Mouse (Mus musculus) heart, embryonic 16.5 days (tissue): ENCODE data around the gene Fndc3b. TPM values are rescaled to one million over a fixed set of nuclear protein-coding genes. Genes with fewer than 3 reads are reported as not detected.
"Not testable (repeated sequence)": the region's sequence is repeated elsewhere in the genome, so short reads cannot be mapped to it uniquely, and the experiment has no call there.

ENCODE experiments used
- ATAC-seq: fragments of 200-750 bp; cut with Nextera tagmentation; replicated peaks from 2 replicates; pipeline ENCODE4 v1.8.0; 2017; ENCODE audit warnings: moderate number of reproducible peaks; ENCODE audit not compliant: insufficient read depth, low FRiP score; ENCODE audit errors: extremely low read depth
- H3K27ac ChIP-seq: fragments of 300-500 bp; sonication (generic); 2 replicates; pipeline ENCODE4 v1.5.1; 2014; ENCODE audit warnings: mild to moderate bottlenecking, low read length, control low read depth, moderate library complexity
- H3K27me3 ChIP-seq: fragments of 300-500 bp; sonication (generic); 2 replicates; pipeline ENCODE4 v1.6.1; 2014; ENCODE audit warnings: low read length, mixed read lengths; ENCODE audit not compliant: control insufficient read depth, insufficient read depth
- H3K36me3 ChIP-seq: fragments of 300-500 bp; sonication (generic); 2 replicates; pipeline ENCODE4 v1.6.1; 2014; ENCODE audit not compliant: control insufficient read depth, insufficient read depth
- H3K4me1 ChIP-seq: fragments of 300-500 bp; sonication (generic); 2 replicates; pipeline ENCODE4 v1.6.1; 2014; ENCODE audit warnings: low read length, mixed read lengths; ENCODE audit not compliant: control insufficient read depth, insufficient read depth
- H3K4me2 ChIP-seq: fragments of 300-500 bp; sonication (generic); 2 replicates; pipeline ENCODE4 v1.6.1; 2014; ENCODE audit warnings: low read depth, mild to moderate bottlenecking, control low read depth, low read length
- H3K4me3 ChIP-seq: fragments of 300-500 bp; sonication (generic); 2 replicates; pipeline ENCODE4 v1.5.1; 2014; ENCODE audit warnings: mild to moderate bottlenecking, control low read depth, low read length
- H3K9ac ChIP-seq: fragments of 300-500 bp; sonication (generic); 2 replicates; pipeline ENCODE4 v1.6.1; 2014; ENCODE audit warnings: low read length, control low read depth
- H3K9me3 ChIP-seq: fragments of 300-500 bp; sonication (generic); replicated peaks from 2 replicates; pipeline ENCODE4 v1.6.1; 2016; ENCODE audit warnings: low read length; ENCODE audit not compliant: control insufficient read depth
- WGBS: fragments of 180-500 bp; shearing (Covaris S2); extraction: QIAGEN DNeasy Blood & Tissue Kit; methylation state at CpG from one replicate; pipeline ENCODE4 v1.1.7; 2014; 5-methylcytosine and 5-hydroxymethylcytosine counted together
- polyA plus RNA-seq: library from polyadenylated mRNA; unstranded; fragments of >200 nt; fragmentation: Nextera tagmentation; extraction: Ambion mirVana; gene quantifications from 2 replicates; pipeline ENCODE4 v1.2.1, GENCODE M21; 2015

Gene Fndc3b
- polyA plus RNA-seq, 1 experiment from 2014 or later: 21.7 TPM

DNA sequence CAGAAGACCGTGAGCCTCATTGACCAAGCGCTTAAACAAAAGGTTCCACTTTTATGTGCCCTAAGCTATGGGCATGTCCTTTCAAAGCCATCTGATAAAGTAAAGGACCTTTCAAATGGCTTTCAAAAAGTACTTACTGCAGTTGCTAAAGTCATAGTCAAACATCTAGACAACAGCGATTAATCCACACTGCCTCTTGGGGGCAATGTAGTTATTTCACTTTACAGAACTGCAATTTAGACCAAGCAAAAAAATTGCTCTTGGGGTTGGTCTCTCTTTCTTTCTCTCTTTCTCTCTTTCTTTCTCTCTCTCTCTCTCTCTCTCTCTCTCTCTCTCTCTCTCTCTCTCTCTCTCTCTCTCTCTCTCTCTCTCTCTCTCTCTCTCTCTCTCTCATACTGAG, 233.4 kb downstream of the Fndc3b start:
- H3K27me3 ChIP-seq, H3K27ac ChIP-seq, H3K9me3 ChIP-seq, ATAC-seq, H3K4me3 ChIP-seq, H3K4me2 ChIP-seq, H3K9ac ChIP-seq: not testable (repeated sequence)
- Histone ChIP-seq H3K4me1 (peaks cover 17% of the 10 kb centered on the region), H3K36me3 (peaks cover 19% of the 10 kb centered on the region)
- WGBS: 68% methylated on average over 3 of the region's 3 CpGs

DNA sequence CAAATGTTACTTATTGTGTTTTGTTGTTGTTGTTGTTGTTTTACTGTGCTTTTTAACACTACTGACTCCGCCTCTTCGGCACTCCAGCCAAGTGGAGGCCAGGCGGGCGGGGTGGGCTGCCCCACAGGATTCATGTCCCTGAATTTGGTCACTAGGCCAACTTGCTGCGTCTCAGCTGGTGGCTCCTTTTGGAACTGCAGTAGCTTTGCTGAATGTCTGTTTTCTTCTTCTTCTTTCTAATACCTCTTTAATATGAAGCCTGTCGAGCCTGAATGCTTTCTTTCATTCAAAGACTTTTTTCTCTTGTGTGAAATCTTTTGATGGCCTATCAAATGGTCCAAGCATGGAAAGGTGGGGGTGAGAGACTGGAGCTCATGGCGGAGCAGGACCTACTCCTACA, 235.2 kb downstream of the Fndc3b start:
- Histone ChIP-seq H3K4me1 (peaks cover 21% of the 10 kb centered on the region), H3K36me3 (peaks cover 19% of the 10 kb centered on the region), H3K9ac (no peak overlapping the region), H3K4me2 (no peak overlapping the region), H3K4me3 (no peak overlapping the region), H3K27me3 (no peaks in the 10 kb centered on the region), H3K27ac (no peak overlapping the region), H3K9me3 (0 out of 2 replicates have a peak, but pooled peaks cover 5% of the 10 kb centered on the region)
- WGBS: 87% methylated on average over 7 of the region's 7 CpGs
- ATAC-seq: no peak

DNA sequence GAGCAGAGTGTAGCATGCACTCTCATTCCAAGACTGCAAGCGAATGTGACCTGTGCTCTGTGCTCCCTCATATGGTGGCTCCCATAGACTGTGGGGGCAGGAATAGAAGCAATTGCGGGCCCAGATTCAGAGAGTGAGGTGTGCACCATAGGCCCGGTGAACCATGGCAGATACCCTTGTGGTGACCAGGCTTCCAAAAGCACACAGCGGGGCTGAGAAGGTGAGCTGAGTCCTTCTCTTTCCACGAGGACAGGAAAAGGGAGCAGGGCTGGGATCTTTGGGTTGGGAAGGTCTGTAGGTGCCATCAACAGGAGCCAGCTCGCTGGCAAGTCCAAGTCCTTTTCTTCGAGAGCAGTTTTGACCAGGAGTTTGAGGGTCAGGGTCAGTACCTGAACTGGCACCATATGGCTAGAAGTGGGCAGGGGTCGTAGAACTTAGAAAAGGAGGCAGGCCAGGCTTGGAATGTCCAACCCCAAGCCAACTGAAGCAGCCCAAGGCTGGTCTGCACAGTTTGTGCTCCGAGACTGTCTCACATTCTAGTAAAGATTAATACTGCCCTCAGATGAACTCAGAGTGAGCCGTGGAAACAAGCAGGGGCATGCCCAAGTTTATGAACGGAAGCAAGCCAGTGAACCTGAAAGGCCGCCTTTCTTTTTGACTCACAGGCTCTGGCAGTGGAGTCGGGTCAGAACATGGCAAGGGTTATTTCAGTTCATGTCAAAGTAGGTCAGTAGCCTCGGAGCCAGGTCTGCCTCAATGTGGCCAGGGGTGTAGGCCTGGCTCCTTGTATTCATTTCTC, 237.1 kb downstream of the Fndc3b start:
- peaks cover 12% of the 10 kb centered on the region for H3K4me1 ChIP-seq
- no peak for ATAC-seq
- 0 out of 2 replicates have a peak, but pooled peaks cover 5% of the 10 kb centered on the region for H3K9me3 ChIP-seq
- peaks cover 19% of the 10 kb centered on the region for H3K36me3 ChIP-seq
- H3K4me2 ChIP-seq: no peak overlapping the region
- no peaks in the 10 kb centered on the region for H3K27me3 ChIP-seq
- H3K27ac ChIP-seq: no peak overlapping the region
- H3K4me3 ChIP-seq: no peak overlapping the region
- WGBS: 92% methylated on average over 14 of the region's 14 CpGs
- no peak overlapping the region for H3K9ac ChIP-seq

DNA sequence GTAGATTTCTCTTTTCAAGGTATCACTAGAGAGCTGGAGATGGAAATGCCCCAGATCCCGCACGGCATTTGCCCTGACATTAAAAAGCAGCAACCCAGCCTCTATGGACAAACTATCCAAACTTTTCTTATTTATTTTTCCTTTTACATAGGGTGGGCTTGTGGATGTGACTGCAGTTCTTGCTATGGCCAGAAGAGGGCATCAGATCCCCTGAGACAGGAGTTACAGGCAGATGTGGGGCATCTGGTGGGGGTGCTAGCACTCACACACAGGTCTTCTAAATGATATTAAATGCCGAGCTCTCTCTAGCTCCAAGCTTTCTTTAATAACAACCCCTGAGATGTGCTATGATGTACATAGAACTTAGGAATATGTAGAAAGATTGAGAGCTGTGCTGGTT, 238.3 kb downstream of the Fndc3b start:
- no peak for ATAC-seq
- peaks cover 12% of the 10 kb centered on the region for H3K4me1 ChIP-seq
- 97% methylated on average over 3 of the region's 3 CpGs for WGBS
- no peak overlapping the region for H3K4me2 ChIP-seq
- no peak overlapping the region for H3K9ac ChIP-seq
- H3K27ac ChIP-seq: no peak overlapping the region
- 0 out of 2 replicates have a peak, but pooled peaks cover 5% of the 10 kb centered on the region for H3K9me3 ChIP-seq
- no peak overlapping the region for H3K4me3 ChIP-seq
- no peaks in the 10 kb centered on the region for H3K27me3 ChIP-seq
- H3K36me3 ChIP-seq: peaks cover 23% of the 10 kb centered on the region

DNA sequence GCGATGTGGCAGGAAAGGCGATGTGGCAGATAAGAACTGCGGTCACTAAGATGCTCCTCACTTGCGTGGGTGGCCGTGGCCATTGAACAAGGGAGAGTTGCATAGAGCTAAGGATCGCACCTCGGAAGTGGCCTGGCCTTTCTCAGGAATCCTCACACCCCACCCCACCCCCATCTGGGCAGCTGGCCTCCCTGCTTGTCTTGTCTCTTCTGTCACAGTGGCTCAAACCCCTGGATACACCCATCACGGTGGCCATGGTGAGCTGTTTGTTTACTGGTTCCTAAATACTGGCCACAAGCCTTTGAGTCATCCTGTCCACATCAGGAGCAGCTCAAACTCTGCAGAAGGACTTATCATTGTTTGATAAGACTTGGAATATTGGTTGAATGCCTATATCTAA, 240.3 kb downstream of the Fndc3b start:
- H3K27me3 ChIP-seq: no peaks in the 10 kb centered on the region
- WGBS: 52% methylated on average over 8 of the region's 8 CpGs
- ATAC-seq: no peak
- H3K36me3 ChIP-seq: peaks cover 23% of the 10 kb centered on the region
- no peak overlapping the region for H3K9ac ChIP-seq
- H3K4me2 ChIP-seq: no peak overlapping the region
- no peak overlapping the region for H3K4me3 ChIP-seq
- 0 out of 2 replicates have a peak, but pooled peaks cover 5% of the 10 kb centered on the region for H3K9me3 ChIP-seq
- no peak overlapping the region for H3K27ac ChIP-seq
- peaks cover 23% of the 10 kb centered on the region for H3K4me1 ChIP-seq

DNA sequence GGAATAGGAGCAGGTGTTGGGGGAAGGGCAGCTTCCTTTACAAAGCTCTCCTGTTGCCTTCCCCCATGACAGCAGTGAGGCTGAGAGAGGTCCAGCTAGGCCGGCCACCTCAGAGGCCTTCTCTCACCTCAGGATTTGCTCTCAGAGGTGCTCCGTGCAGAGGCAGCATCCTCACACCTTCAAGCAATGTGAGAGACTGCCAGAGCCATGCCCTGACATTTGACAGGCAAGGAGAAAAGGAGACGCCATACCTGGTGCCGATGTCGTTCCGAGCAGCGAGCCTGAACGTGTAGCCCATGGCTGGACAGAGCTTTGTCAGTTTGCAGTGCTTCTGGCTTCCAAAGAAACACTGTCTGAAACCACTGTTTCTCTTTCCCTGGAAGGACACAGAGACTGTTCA, 241.1 kb downstream of the Fndc3b start:
- 0 out of 2 replicates have a peak, but pooled peaks cover 5% of the 10 kb centered on the region for H3K9me3 ChIP-seq
- 81% methylated on average over 8 of the region's 8 CpGs for WGBS
- H3K4me2 ChIP-seq: no peak overlapping the region
- no peak for ATAC-seq
- H3K4me1 ChIP-seq: peaks cover 25% of the 10 kb centered on the region
- H3K4me3 ChIP-seq: no peak overlapping the region
- H3K36me3 ChIP-seq: peaks cover 23% of the 10 kb centered on the region
- H3K9ac ChIP-seq: no peak overlapping the region
- no peak overlapping the region for H3K27ac ChIP-seq
- H3K27me3 ChIP-seq: no peaks in the 10 kb centered on the region

DNA sequence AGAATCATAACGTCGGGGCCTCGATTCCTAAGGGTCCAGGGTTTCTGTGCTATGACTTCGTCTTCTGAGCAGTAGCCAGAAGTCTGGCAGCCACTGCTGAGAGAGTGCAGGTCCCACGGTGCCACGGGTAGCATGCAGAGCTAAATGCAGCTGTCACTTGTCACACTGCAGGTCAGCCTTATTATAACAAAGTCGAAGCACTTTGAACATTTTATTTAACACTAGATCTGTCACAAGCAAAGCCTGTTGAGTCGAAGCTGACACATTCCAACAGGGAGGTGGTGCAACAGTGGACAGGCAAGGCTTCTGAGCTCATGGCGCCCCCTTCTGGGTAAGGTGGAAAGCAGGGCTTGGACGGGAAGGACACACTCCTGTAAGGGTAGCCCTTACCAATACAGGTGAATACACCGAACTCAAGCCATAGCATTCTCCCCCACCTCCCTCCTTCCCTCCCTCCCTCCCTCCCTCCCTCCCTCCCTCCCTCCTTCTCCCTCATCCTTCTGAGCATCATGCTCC, 243.5 kb downstream of the Fndc3b start:
- H3K4me1 ChIP-seq: peaks cover 32% of the 10 kb centered on the region
- ATAC-seq: no peak
- no peak overlapping the region for H3K9ac ChIP-seq
- no peak overlapping the region for H3K4me3 ChIP-seq
- peak overlapping the region; percentile 84 for H3K27ac ChIP-seq
- peaks cover 7% of the 10 kb centered on the region; the same call in 1 of the 2 replicates for H3K36me3 ChIP-seq
- H3K9me3 ChIP-seq: no peaks in the 10 kb centered on the region
- no peaks in the 10 kb centered on the region for H3K27me3 ChIP-seq
- H3K4me2 ChIP-seq: no peak overlapping the region
- 58% methylated on average over 11 of the region's 11 CpGs for WGBS

DNA sequence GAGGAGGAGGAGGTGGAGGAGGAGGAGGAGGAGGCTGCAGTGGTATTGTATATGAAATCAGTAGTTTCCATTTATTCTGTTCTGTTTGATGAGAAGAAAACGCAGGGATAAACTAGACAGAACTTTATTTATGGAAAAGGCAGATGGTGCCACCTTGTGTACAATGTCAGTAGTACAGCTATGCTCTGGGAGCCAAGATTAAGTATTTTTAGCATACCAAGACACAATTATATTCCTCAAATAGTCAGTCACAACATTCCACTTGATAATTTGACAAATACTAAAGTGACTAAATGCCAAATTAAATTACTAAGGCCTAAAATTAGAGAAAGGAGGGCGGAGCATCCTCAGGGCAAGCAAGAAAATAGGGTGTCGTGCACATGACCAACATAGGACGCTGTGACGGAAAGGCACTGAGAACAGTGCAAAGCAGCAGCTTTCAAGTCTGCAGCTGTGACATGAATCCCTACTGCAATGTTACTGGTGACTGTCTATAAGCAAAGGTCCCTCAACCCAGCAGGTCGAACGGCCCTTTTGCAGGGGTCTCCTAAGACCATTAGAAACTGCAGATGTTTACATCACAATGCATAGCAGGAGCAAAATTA, 244.7 kb downstream of the Fndc3b start:
- no peaks in the 10 kb centered on the region for H3K27me3 ChIP-seq
- no peaks in the 10 kb centered on the region for H3K9me3 ChIP-seq
- no peak overlapping the region for H3K4me2 ChIP-seq
- H3K4me1 ChIP-seq: peaks cover 40% of the 10 kb centered on the region
- peaks cover 12% of the 10 kb centered on the region for H3K36me3 ChIP-seq
- WGBS: 59% methylated on average over 7 of the region's 7 CpGs
- no peak for ATAC-seq
- H3K27ac ChIP-seq: peak overlapping the region; percentile 84
- no peak overlapping the region for H3K9ac ChIP-seq
- H3K4me3 ChIP-seq: no peak overlapping the region

DNA sequence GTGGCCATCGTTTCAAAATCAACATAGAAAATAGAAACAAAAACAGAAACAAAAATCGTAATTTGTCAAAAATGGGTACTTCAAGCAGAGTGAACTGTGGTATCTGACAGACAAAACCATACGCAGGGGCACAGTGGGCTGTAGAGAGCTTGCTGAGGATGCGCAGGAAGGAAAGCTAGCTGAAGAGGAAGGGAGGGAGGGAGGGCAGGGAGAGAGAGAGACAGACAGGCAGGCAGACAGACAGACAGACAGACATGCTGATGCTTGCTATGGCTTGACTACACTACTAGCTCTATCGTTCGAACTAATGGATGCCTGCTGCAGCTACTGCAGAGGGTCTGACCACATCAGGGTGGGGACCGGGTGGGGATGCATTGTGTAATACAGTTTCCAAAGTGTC, 247.7 kb downstream of the Fndc3b start:
- H3K36me3 ChIP-seq: peaks cover 36% of the 10 kb centered on the region
- H3K9me3 ChIP-seq: no peaks in the 10 kb centered on the region
- H3K4me1 ChIP-seq: peaks cover 33% of the 10 kb centered on the region
- no peak overlapping the region for H3K4me2 ChIP-seq
- ATAC-seq: no peak
- H3K27ac ChIP-seq: no peak overlapping the region
- 85% methylated on average over 7 of the region's 7 CpGs for WGBS
- H3K9ac ChIP-seq: no peak overlapping the region
- H3K4me3 ChIP-seq: no peak overlapping the region
- H3K27me3 ChIP-seq: no peaks in the 10 kb centered on the region
